Mouse (Mus musculus) lung, postnatal 0 days (tissue): ENCODE results near the gene Per3.

ENCODE experiments used
- CTCF ChIP-seq: IDR thresholded peaks from 2 replicates; pipeline ENCODE4 v1.5.1; 2016; ENCODE audit warnings: antibody characterized with exemption, mild to moderate bottlenecking
- EP300 ChIP-seq: IDR thresholded peaks from 2 replicates; pipeline ENCODE4 v1.6.1; 2016; ENCODE audit warnings: antibody characterized with exemption, mild to moderate bottlenecking, control low read depth

- TF ChIP-seq CTCF: peak; percentile 73
- TF ChIP-seq EP300: no peak
Observed at GRCm38 (mm10) chr4:150990148-150990547, 54.3 kb downstream of the Per3 start.
